Mouse (Mus musculus) intestine, postnatal 0 days (tissue): ENCODE results near the gene Psmb7. TPM values are rescaled to one million over a fixed set of nuclear protein-coding genes. Genes with fewer than 3 reads are reported as not detected.

Source experiments
- ATAC-seq: fragments of 200-750 bp; cut with Nextera tagmentation; 2 replicates; pipeline ENCODE4 v1.8.0; 2017; ENCODE audit warnings: mild to moderate bottlenecking, moderate TSS enrichment, moderate library complexity
- H3K27ac ChIP-seq: fragments of 300-500 bp; sonication (generic); 2 replicates; pipeline ENCODE4 v1.5.1; 2014; ENCODE audit warnings: mild to moderate bottlenecking, low read depth, low read length, moderate library complexity
- H3K27me3 ChIP-seq: fragments of 300-500 bp; sonication (generic); replicated peaks from 2 replicates; pipeline ENCODE4 v1.6.1; 2014; ENCODE audit warnings: low read length, mixed read lengths; ENCODE audit not compliant: control insufficient read depth, insufficient read depth
- H3K36me3 ChIP-seq: fragments of 300-500 bp; sonication (generic); 2 replicates; pipeline ENCODE4 v1.6.1; 2014; ENCODE audit warnings: mild to moderate bottlenecking, moderate library complexity; ENCODE audit not compliant: control insufficient read depth, insufficient read depth
- H3K4me1 ChIP-seq: fragments of 300-500 bp; sonication (generic); replicated peaks from 2 replicates; pipeline ENCODE4 v1.6.1; 2014; ENCODE audit warnings: antibody characterized with exemption, low read length, mixed read lengths; ENCODE audit not compliant: control insufficient read depth, insufficient read depth
- H3K4me2 ChIP-seq: fragments of 300-500 bp; sonication (generic); replicated peaks from 2 replicates; pipeline ENCODE4 v1.6.1; 2014; ENCODE audit warnings: low read depth, mild to moderate bottlenecking, moderate library complexity
- H3K4me3 ChIP-seq: fragments of 300-500 bp; sonication (generic); 2 replicates; pipeline ENCODE4 v1.5.1; 2014; ENCODE audit warnings: low read depth, low read length
- H3K9ac ChIP-seq: fragments of 300-500 bp; sonication (generic); 2 replicates; pipeline ENCODE4 v1.6.1; 2014; ENCODE audit warnings: mild to moderate bottlenecking, low read depth, low read length
- H3K9me3 ChIP-seq: fragments of 300-500 bp; sonication (generic); 2 replicates; pipeline ENCODE4 v1.6.1; 2016; ENCODE audit warnings: mixed run types; ENCODE audit not compliant: control insufficient read depth
- CTCF ChIP-seq: sonication (generic); IDR thresholded peaks from 2 replicates; pipeline ENCODE4 v1.5.1; 2016; ENCODE audit warnings: low read depth, mild to moderate bottlenecking, control low read depth, antibody characterized with exemption, moderate library complexity
- WGBS: fragments of 180-500 bp; shearing (Covaris S2); extraction: QIAGEN DNeasy Blood & Tissue Kit; methylation state at CpG from one replicate; pipeline ENCODE4 v1.1.7; 2014; 5-methylcytosine and 5-hydroxymethylcytosine counted together
- polyA plus RNA-seq: library from polyadenylated mRNA; unstranded; fragments of >200 nt; fragmentation: Nextera tagmentation; extraction: Ambion mirVana; gene quantifications from 2 replicates; pipeline ENCODE4 v1.2.1, GENCODE M21; 2015

Psmb7 gene
- polyA plus RNA-seq, 1 experiment from 2014 or later, result 148 TPM

DNA sequence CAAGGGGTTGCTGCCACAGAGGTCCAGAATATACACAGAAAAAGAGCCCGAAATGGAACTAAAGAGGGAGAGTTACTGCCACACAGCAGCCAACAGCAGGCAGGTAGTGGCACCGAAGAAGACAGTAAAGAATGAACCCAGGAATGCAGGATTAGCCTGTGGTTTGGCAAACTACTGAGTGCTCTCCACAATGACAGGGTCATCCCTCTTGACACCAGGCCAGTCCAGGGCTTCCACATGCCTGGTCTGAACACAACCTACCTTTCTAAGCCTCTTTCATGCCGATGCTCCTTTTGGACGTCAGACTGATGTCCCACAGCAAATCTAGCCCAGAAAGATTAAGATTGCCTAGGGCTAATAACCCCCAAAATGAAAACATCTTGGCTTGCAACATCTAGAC lies 15.1 kb downstream of the Psmb7 start:
- Histone ChIP-seq H3K9ac (no peak overlapping the region), H3K27me3 (no peaks in the 10 kb centered on the region), H3K36me3 (peaks cover 59% of the 10 kb centered on the region), H3K27ac (no peak overlapping the region), H3K9me3 (no peaks in the 10 kb centered on the region), H3K4me1 (no peaks in the 10 kb centered on the region), H3K4me3 (no peak overlapping the region), H3K4me2 (no peak overlapping the region)
- WGBS, result 94% methylated on average over 4 of the region's 4 CpGs
- ATAC-seq, result no peak
- TF ChIP-seq CTCF, result no peak

DNA sequence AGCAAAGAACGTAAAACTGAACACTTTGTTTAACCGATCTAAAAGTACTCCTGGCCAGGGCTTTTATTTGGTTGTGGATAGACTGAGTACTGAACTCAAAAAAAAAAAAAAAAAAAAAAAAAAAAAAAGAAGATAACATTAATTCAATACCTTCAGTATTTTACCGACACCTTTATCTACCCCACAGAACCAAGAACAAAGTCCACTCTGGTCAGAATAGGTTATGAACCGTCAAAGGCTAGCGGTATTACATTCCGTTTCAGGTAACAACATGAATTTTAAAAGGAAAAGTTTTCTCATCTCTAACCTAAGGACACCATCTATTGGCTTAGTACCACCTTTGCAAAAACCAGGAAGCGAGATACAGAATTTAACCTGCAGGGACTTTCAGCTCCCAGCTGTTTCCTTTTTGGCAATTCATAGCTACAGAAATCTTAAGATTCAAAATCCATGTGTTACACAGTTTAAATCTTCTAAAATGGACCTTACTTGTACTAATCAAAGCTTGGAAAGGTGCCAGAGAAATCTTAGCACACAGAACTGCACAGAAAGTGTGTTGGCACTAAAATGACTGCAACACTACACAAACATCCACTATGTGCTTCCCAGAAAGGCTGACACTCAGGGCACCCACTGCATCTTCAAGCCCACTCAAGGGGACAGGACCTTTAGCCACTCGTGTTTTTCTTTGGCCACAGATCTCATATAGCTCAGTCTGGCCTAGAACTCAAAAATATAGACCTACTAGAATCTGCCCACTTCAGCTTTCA lies 19.9 kb downstream of the Psmb7 start:
- Histone ChIP-seq H3K4me3 (no peak overlapping the region), H3K27ac (no peak overlapping the region), H3K4me1 (no peaks in the 10 kb centered on the region), H3K4me2 (no peak overlapping the region; the same call in 1 of the 2 replicates), H3K9ac (no peak overlapping the region), H3K9me3 (no peaks in the 10 kb centered on the region), H3K27me3 (no peaks in the 10 kb centered on the region), H3K36me3 (peaks cover 23% of the 10 kb centered on the region)
- ATAC-seq, result no peak
- no peak for TF ChIP-seq CTCF
- WGBS, result 52% methylated on average over 8 of the region's 8 CpGs

DNA sequence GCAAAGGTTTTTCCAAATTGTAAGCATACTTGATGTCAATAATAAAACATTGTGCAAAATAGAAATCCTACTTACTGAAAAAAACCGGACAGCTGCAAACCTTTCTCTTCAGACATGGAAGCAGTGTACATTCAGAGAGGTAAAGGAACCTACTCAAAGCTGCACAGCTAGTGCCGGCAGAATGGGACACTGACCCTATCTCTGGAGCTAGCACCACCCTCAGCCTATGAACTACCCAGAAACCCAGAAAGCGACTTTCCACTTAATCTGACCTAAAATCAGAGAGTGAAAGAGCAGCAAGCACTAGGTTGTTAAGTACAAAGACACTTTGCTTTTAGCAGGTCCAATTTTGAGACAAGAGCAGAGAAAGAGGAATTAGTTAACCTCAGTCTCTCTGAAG lies 20.5 kb downstream of the Psmb7 start:
- no peaks in the 10 kb centered on the region for H3K9me3 ChIP-seq
- H3K4me2 ChIP-seq, result no peak overlapping the region; the same call in 1 of the 2 replicates
- WGBS, result 66% methylated on average over 3 of the region's 3 CpGs

DNA sequence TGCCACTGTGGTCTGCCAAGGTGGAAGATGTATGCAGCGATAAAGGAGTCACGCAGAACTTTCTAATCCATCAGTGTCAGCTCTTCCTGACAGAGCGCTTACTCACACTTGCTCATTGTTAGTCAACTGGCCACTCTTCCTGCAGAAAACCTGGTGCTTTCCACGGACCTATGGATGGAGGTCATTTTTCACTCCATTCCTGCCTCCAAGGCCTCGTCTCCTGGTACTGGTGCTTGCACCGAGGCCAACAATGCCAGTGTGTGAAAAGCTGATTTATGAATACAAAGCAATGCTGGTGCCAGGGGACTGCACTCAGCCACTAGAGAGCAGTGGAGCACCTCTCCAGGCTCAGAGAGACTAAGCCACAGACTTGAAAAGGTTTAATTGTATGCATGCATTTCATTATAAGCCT lies 22.3 kb downstream of the Psmb7 start:
- no peak overlapping the region for H3K27ac ChIP-seq
- H3K36me3 ChIP-seq, result peaks cover 18% of the 10 kb centered on the region
- no peak overlapping the region for H3K9ac ChIP-seq
- no peak overlapping the region for H3K4me2 ChIP-seq
- TF ChIP-seq CTCF, result peak; percentile 53
- no peaks in the 10 kb centered on the region for H3K9me3 ChIP-seq
- no peaks in the 10 kb centered on the region for H3K27me3 ChIP-seq
- H3K4me1 ChIP-seq, result no peaks in the 10 kb centered on the region
- 73% methylated on average over 6 of the region's 6 CpGs for WGBS
- ATAC-seq, result no peak
- no peak overlapping the region for H3K4me3 ChIP-seq

More for the DNA sequence above, 20.5 kb downstream of the Psmb7 start:
- Histone ChIP-seq H3K9ac (no peak overlapping the region), H3K4me3 (no peak overlapping the region), H3K4me1 (no peaks in the 10 kb centered on the region), H3K27me3 (no peaks in the 10 kb centered on the region), H3K27ac (no peak overlapping the region), H3K36me3 (peaks cover 20% of the 10 kb centered on the region)
- no peak for ATAC-seq
- no peak for TF ChIP-seq CTCF

DNA sequence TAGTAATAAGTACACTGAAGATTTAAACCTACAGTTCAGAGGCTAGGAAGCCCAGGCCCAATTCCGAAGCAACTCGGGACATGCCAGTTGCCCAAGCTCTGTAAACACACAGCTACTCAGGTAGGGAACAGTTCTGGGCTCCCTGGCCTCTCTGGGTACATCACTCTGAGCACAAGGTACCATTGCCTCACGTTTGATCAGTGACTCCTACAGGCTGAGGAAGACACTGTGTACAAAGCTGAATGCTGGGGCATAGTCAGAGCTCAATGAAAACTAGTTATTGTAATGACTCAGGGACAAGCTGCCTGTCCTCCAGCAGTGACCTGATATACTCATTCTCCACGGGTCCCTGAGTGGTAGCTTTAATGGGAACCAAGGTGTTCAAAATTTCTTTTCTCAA lies 22.8 kb downstream of the Psmb7 start:
- ATAC-seq, result no peak

DNA sequence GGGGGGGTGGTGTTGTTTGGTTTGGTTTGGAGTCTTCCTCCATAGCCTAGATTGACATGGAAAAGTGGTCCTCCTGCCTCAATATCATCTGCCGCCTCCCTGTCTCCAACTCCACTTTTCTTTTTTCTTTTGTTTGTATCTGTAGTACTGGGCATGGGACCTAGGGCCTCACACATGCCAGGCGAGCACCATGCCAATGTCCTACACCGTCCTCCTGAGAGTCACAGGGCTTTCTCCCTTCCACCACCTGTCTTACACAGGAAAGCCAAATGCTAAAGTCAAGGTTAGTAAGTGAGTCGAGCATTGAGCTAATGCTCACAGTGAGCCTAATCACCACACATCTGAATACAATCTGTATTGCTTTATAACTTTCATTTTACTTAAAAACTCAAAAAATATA lies 24.1 kb downstream of the Psmb7 start:
- H3K4me1 ChIP-seq, result no peaks in the 10 kb centered on the region
- H3K36me3 ChIP-seq, result peaks cover 8% of the 10 kb centered on the region; the same call in 1 of the 2 replicates
- TF ChIP-seq CTCF, result no peak
- no peak overlapping the region for H3K9ac ChIP-seq
- no peak overlapping the region for H3K4me2 ChIP-seq
- H3K4me3 ChIP-seq, result no peak overlapping the region
- no peaks in the 10 kb centered on the region for H3K27me3 ChIP-seq
- H3K27ac ChIP-seq, result no peak overlapping the region
- no peaks in the 10 kb centered on the region for H3K9me3 ChIP-seq
- WGBS, result 93% methylated on average over 4 of the region's 4 CpGs
- no peak for ATAC-seq

More for the DNA sequence above, 22.8 kb downstream of the Psmb7 start:
- H3K27me3 ChIP-seq, result no peaks in the 10 kb centered on the region
- H3K9me3 ChIP-seq, result no peaks in the 10 kb centered on the region
- H3K4me2 ChIP-seq, result no peak overlapping the region
- H3K27ac ChIP-seq, result no peak overlapping the region
- 74% methylated on average over 4 of the region's 4 CpGs for WGBS
- no peak overlapping the region for H3K9ac ChIP-seq
- no peak overlapping the region for H3K4me3 ChIP-seq
- no peaks in the 10 kb centered on the region for H3K4me1 ChIP-seq
- TF ChIP-seq CTCF, result no peak
- H3K36me3 ChIP-seq, result peaks cover 14% of the 10 kb centered on the region
